Mouse (Mus musculus): ENCODE results near the gene Fbxo36. TPM values are rescaled to one million over a fixed set of nuclear protein-coding genes. Genes with fewer than 3 reads are reported as not detected.

Fbxo36 gene
- polyA plus RNA-seq, 1 experiment from 2014 or later, result 16.5 TPM

- H3K36me3 ChIP-seq, result no peaks in the 10 kb centered on the region
- H3K4me3 ChIP-seq, result no peak overlapping the region
- no peak for ATAC-seq (ENCODE audit: borderline replicate concordance, extremely low read depth, low FRiP score, low TSS enrichment)
- no peaks in the 10 kb centered on the region for H3K27me3 ChIP-seq
- H3K4me1 ChIP-seq, result no peaks in the 10 kb centered on the region
- H3K9ac ChIP-seq, result no peak overlapping the region
- 89% methylated on average over 6 of the region's 6 CpGs for WGBS
- no peak overlapping the region for H3K27ac ChIP-seq
- H3K4me2 ChIP-seq, result no peak overlapping the region
- no peaks in the 10 kb centered on the region for H3K9me3 ChIP-seq
Measured at GRCm38 (mm10) chr1:84899156-84899555, 59.5 kb downstream of the Fbxo36 start.

- WGBS, result 88% methylated on average over 2 of the region's 2 CpGs
- no peak for ATAC-seq (ENCODE audit: borderline replicate concordance, extremely low read depth, low FRiP score, low TSS enrichment)
- Histone ChIP-seq H3K36me3 (no peaks in the 10 kb centered on the region), H3K4me1 (no peaks in the 10 kb centered on the region), H3K9me3 (no peaks in the 10 kb centered on the region), H3K27ac (no peak overlapping the region), H3K9ac (no peak overlapping the region), H3K27me3 (no peaks in the 10 kb centered on the region), H3K4me3 (no peak overlapping the region), H3K4me2 (no peak overlapping the region)
Measured at GRCm38 (mm10) chr1:84904467-84904866, 64.8 kb downstream of the Fbxo36 start.

GRCm38 (mm10) chr1:84910177-84910804 is 70.7 kb downstream of the Fbxo36 start:
- no peaks in the 10 kb centered on the region for H3K9me3 ChIP-seq
- no peaks in the 10 kb centered on the region for H3K36me3 ChIP-seq
- H3K4me2 ChIP-seq, result no peak overlapping the region
- no peaks in the 10 kb centered on the region for H3K4me1 ChIP-seq
- ATAC-seq (ENCODE audit: borderline replicate concordance, extremely low read depth, low FRiP score, low TSS enrichment), result no peak
- H3K4me3 ChIP-seq, result no peak overlapping the region
- no peak overlapping the region for H3K9ac ChIP-seq
- no peak overlapping the region for H3K27ac ChIP-seq
- WGBS, result 80% methylated on average over 8 of the region's 8 CpGs
- H3K27me3 ChIP-seq, result no peaks in the 10 kb centered on the region

GRCm38 (mm10) chr1:84912571-84912970 is 72.9 kb downstream of the Fbxo36 start:
- Histone ChIP-seq H3K9ac (no peak overlapping the region), H3K4me3 (no peak overlapping the region), H3K9me3 (no peaks in the 10 kb centered on the region), H3K4me2 (no peak overlapping the region), H3K27me3 (no peaks in the 10 kb centered on the region), H3K27ac (no peak overlapping the region), H3K4me1 (no peaks in the 10 kb centered on the region), H3K36me3 (no peaks in the 10 kb centered on the region)
- ATAC-seq (ENCODE audit: borderline replicate concordance, extremely low read depth, low FRiP score, low TSS enrichment), result no peak
- WGBS, result 89% methylated on average over 11 of the region's 11 CpGs

GRCm38 (mm10) chr1:84915010-84915409 is 75.4 kb downstream of the Fbxo36 start:
- H3K27ac ChIP-seq, result no peak overlapping the region
- no peak overlapping the region for H3K4me2 ChIP-seq
- no peak overlapping the region for H3K4me3 ChIP-seq
- ATAC-seq (ENCODE audit: borderline replicate concordance, extremely low read depth, low FRiP score, low TSS enrichment), result no peak
- H3K36me3 ChIP-seq, result no peaks in the 10 kb centered on the region
- 79% methylated on average over 4 of the region's 4 CpGs for WGBS
- H3K4me1 ChIP-seq, result no peaks in the 10 kb centered on the region
- H3K9ac ChIP-seq, result no peak overlapping the region
- no peaks in the 10 kb centered on the region for H3K27me3 ChIP-seq
- no peaks in the 10 kb centered on the region for H3K9me3 ChIP-seq

- Histone ChIP-seq H3K4me3 (no peak overlapping the region), H3K36me3 (no peaks in the 10 kb centered on the region), H3K9me3 (no peaks in the 10 kb centered on the region), H3K27me3 (no peaks in the 10 kb centered on the region), H3K9ac (no peak overlapping the region), H3K4me2 (no peak overlapping the region), H3K27ac (no peak overlapping the region), H3K4me1 (no peaks in the 10 kb centered on the region)
- WGBS, result 83% methylated on average over 3 of the region's 3 CpGs
- ATAC-seq (ENCODE audit: borderline replicate concordance, extremely low read depth, low FRiP score, low TSS enrichment), result no peak
Measured at GRCm38 (mm10) chr1:84918865-84919264, 79.2 kb downstream of the Fbxo36 start.

GRCm38 (mm10) chr1:84923432-84923831 is 83.8 kb downstream of the Fbxo36 start:
- H3K9ac ChIP-seq, result no peak overlapping the region
- no peak overlapping the region for H3K4me3 ChIP-seq
- H3K27ac ChIP-seq, result no peak overlapping the region
- no peaks in the 10 kb centered on the region for H3K27me3 ChIP-seq
- no peaks in the 10 kb centered on the region for H3K36me3 ChIP-seq
- no peaks in the 10 kb centered on the region for H3K4me1 ChIP-seq
- H3K9me3 ChIP-seq, result no peaks in the 10 kb centered on the region
- H3K4me2 ChIP-seq, result no peak overlapping the region
- no peak for ATAC-seq (ENCODE audit: borderline replicate concordance, extremely low read depth, low FRiP score, low TSS enrichment)
- 58% methylated on average over 2 of the region's 2 CpGs for WGBS

GRCm38 (mm10) chr1:84924134-84924533 is 84.5 kb downstream of the Fbxo36 start:
- ATAC-seq (ENCODE audit: borderline replicate concordance, extremely low read depth, low FRiP score, low TSS enrichment), result no peak
- no peaks in the 10 kb centered on the region for H3K36me3 ChIP-seq
- no peak overlapping the region for H3K4me2 ChIP-seq
- no peaks in the 10 kb centered on the region for H3K9me3 ChIP-seq
- 72% methylated on average over 6 of the region's 6 CpGs for WGBS
- H3K27me3 ChIP-seq, result no peaks in the 10 kb centered on the region
- H3K27ac ChIP-seq, result no peak overlapping the region
- no peak overlapping the region for H3K9ac ChIP-seq
- H3K4me3 ChIP-seq, result no peak overlapping the region
- no peaks in the 10 kb centered on the region for H3K4me1 ChIP-seq

GRCm38 (mm10) chr1:84925599-84925998 is 86.0 kb downstream of the Fbxo36 start:
- Histone ChIP-seq H3K4me3 (no peak overlapping the region), H3K4me1 (no peaks in the 10 kb centered on the region), H3K4me2 (no peak overlapping the region), H3K27me3 (no peaks in the 10 kb centered on the region), H3K36me3 (no peaks in the 10 kb centered on the region), H3K9ac (no peak overlapping the region), H3K27ac (no peak overlapping the region), H3K9me3 (no peaks in the 10 kb centered on the region)
- no peak for ATAC-seq (ENCODE audit: borderline replicate concordance, extremely low read depth, low FRiP score, low TSS enrichment)
- 64% methylated on average over 9 of the region's 9 CpGs for WGBS

- WGBS, result 14% methylated on average over 22 of the region's 22 CpGs
- ATAC-seq (ENCODE audit: borderline replicate concordance, extremely low read depth, low FRiP score, low TSS enrichment), result no peak
- H3K9ac ChIP-seq, result no peak overlapping the region
- H3K27me3 ChIP-seq, result peaks cover 30% of the 10 kb centered on the region
- H3K27ac ChIP-seq, result no peak overlapping the region
- H3K4me1 ChIP-seq, result peaks cover 14% of the 10 kb centered on the region
- peak overlapping the region; percentile 89 for H3K4me2 ChIP-seq
- peak overlapping the region; percentile 42; the same call in 1 of the 2 replicates for H3K4me3 ChIP-seq
- H3K36me3 ChIP-seq, result no peaks in the 10 kb centered on the region
- no peaks in the 10 kb centered on the region for H3K9me3 ChIP-seq
Measured at GRCm38 (mm10) chr1:84933472-84934150, 94.0 kb downstream of the Fbxo36 start.

- H3K4me3 ChIP-seq, result peak overlapping the region; percentile 42
- H3K9me3 ChIP-seq, result no peaks in the 10 kb centered on the region
- H3K27me3 ChIP-seq, result peaks cover 30% of the 10 kb centered on the region
- 2% methylated on average over 12 of the region's 12 CpGs for WGBS
- 0 out of 2 replicates have a peak overlapping the region, but pooled peaks have one; percentile 13 for H3K9ac ChIP-seq
- ATAC-seq (ENCODE audit: borderline replicate concordance, extremely low read depth, low FRiP score, low TSS enrichment), result peak; percentile 20; the same call in 1 of the 2 replicates
- no peaks in the 10 kb centered on the region for H3K36me3 ChIP-seq
- peak overlapping the region; percentile 89 for H3K4me2 ChIP-seq
- H3K4me1 ChIP-seq, result peaks cover 14% of the 10 kb centered on the region
- no peak overlapping the region for H3K27ac ChIP-seq
Measured at GRCm38 (mm10) chr1:84934151-84934502, 94.5 kb downstream of the Fbxo36 start.

- H3K36me3 ChIP-seq, result no peaks in the 10 kb centered on the region
- H3K4me3 ChIP-seq, result peak within 1 kb of the TSS; percentile 42
- H3K27ac ChIP-seq, result no peak within 1 kb of the TSS
- H3K9ac ChIP-seq, result 0 out of 2 replicates have a peak within 1 kb of the TSS, but pooled peaks have one; percentile 13
- peak within 1 kb of the TSS; percentile 89 for H3K4me2 ChIP-seq
- under 1% methylated on average over 59 of the region's 59 CpGs for WGBS
- peak; percentile 66 for ATAC-seq (ENCODE audit: borderline replicate concordance, extremely low read depth, low FRiP score, low TSS enrichment)
- peaks cover 30% of the 10 kb centered on the region for H3K27me3 ChIP-seq
- no peaks in the 10 kb centered on the region for H3K9me3 ChIP-seq
- peaks cover 14% of the 10 kb centered on the region for H3K4me1 ChIP-seq
Measured at GRCm38 (mm10) chr1:84934503-84935333, 95.1 kb downstream of the Fbxo36 start, which contains the start of gene Slc16a14. Gene Slc16a14, minus strand, starts transcription at chr1:84935134.

Measured in lung, embryonic 15.5 days (tissue).